Mouse (Mus musculus) CH12.LX (cell line): ENCODE results near the gene Trim41. TPM values are rescaled to one million over a fixed set of nuclear protein-coding genes. Genes with fewer than 3 reads are reported as not detected.

Experiments
- DNase-seq: peaks from one replicate; pipeline ENCODE4 v3.0.0-alpha.2; 2013; ENCODE audit errors: extremely low read depth
- H3K27ac ChIP-seq: 2 replicates; pipeline ENCODE4 v1.5.1; 2012; ENCODE audit warnings: low read depth, mild to moderate bottlenecking, control low read depth, moderate library complexity; ENCODE audit not compliant: insufficient read depth
- H3K27me3 ChIP-seq: replicated peaks from 2 replicates; pipeline ENCODE3; 2012; ENCODE audit warnings: inconsistent platforms
- H3K36me3 ChIP-seq, 2 experiments: replicated peaks in 1 of 2; 2 replicates each; pipeline versions ENCODE3 to v1.6.1; 2012; ENCODE audit warnings: inconsistent platforms in 1 of 2, low read length in 1 of 2, mild to moderate bottlenecking in 1 of 2, mixed read lengths in 1 of 2, moderate library complexity in 1 of 2; ENCODE audit not compliant: control insufficient read depth in 1 of 2, insufficient read depth in 1 of 2
- H3K4me1 ChIP-seq, 2 experiments: 2 replicates each; pipeline ENCODE4 v1.6.1; 2012; ENCODE audit warnings: inconsistent platforms in 1 of 2, moderate library complexity in 1 of 2; ENCODE audit not compliant: insufficient read depth in 2 of 2, control insufficient read depth in 1 of 2
- H3K4me2 ChIP-seq: 2 replicates; pipeline ENCODE4 v1.6.1; 2012; ENCODE audit warnings: low read depth, mild to moderate bottlenecking, control low read depth; ENCODE audit not compliant: poor library complexity, insufficient read depth, severe bottlenecking
- H3K4me3 ChIP-seq, 3 experiments: fragments of 150-350 bp in 1 of 3; sonication (generic) in 1 of 3; replicated peaks in 1 of 3; 2 replicates each; pipeline versions ENCODE3 to v1.5.1; 2011 to 2012; ENCODE audit warnings: low read depth in 2 of 3, low read length in 2 of 3, mild to moderate bottlenecking in 2 of 3, moderate library complexity in 2 of 3, control low read depth in 1 of 3, improper control_type of control experiment in 1 of 3, inconsistent platforms in 1 of 3, mixed read lengths in 1 of 3; ENCODE audit not compliant: poor library complexity in 1 of 3
- H3K79me2 ChIP-seq: replicated peaks from 2 replicates; pipeline ENCODE4 v1.6.1; 2012; ENCODE audit warnings: mild to moderate bottlenecking, moderate library complexity; ENCODE audit not compliant: control insufficient read depth, poor library complexity, insufficient read depth, severe bottlenecking; ENCODE audit errors: extremely low read depth
- H3K9ac ChIP-seq: 2 replicates; pipeline ENCODE4 v1.6.1; 2012; ENCODE audit warnings: low read depth, mild to moderate bottlenecking, control low read depth, moderate library complexity; ENCODE audit not compliant: insufficient read depth
- H3K9me3 ChIP-seq: replicated peaks from 2 replicates; pipeline ENCODE3; 2012; ENCODE audit warnings: low read length, inconsistent platforms, mixed read lengths
- BHLHE40 ChIP-seq: IDR thresholded peaks from 2 replicates; pipeline ENCODE4 v1.6.1; 2011; ENCODE audit warnings: mild to moderate bottlenecking, low read depth, low read length, improper control_type of control experiment
- CHD1 ChIP-seq: IDR thresholded peaks from 2 replicates; pipeline ENCODE4 v1.6.1; 2012; ENCODE audit warnings: low read depth, low read length, improper control_type of control experiment, inconsistent platforms
- CHD2 ChIP-seq: IDR thresholded peaks from 2 replicates; pipeline ENCODE4 v1.6.1; 2011; ENCODE audit warnings: low read length, improper control_type of control experiment
- CTCF ChIP-seq, 2 experiments: IDR thresholded peaks in 1 of 2; conservative IDR thresholded peaks in 1 of 2; 2 replicates each; pipeline ENCODE4 v1.5.1; 2011 to 2012; ENCODE audit warnings: low read depth in 2 of 2, low read length in 2 of 2, improper control_type of control experiment in 1 of 2, inconsistent platforms in 1 of 2, mild to moderate bottlenecking in 1 of 2, moderate library complexity in 1 of 2
- E2F4 ChIP-seq: IDR thresholded peaks from 2 replicates; pipeline ENCODE4 v1.6.1; 2011; ENCODE audit warnings: low read depth, low read length, improper control_type of control experiment; ENCODE audit not compliant: insufficient replicate concordance
- ELF1 ChIP-seq: IDR thresholded peaks from 2 replicates; pipeline ENCODE4 v1.6.1; 2014; ENCODE audit warnings: low read depth, mild to moderate bottlenecking, inconsistent platforms, low read length, improper control_type of control experiment
- EP300 ChIP-seq: IDR thresholded peaks from 2 replicates; pipeline ENCODE4 v1.6.1; 2011; ENCODE audit warnings: low read length, improper control_type of control experiment
- ETS1 ChIP-seq: conservative IDR thresholded peaks from 2 replicates; pipeline ENCODE4 v1.6.1; 2012; ENCODE audit warnings: low read depth, mild to moderate bottlenecking, inconsistent platforms, low read length, improper control_type of control experiment, moderate library complexity
- GABPA ChIP-seq: IDR thresholded peaks from 2 replicates; pipeline ENCODE4 v1.6.1; 2012; ENCODE audit warnings: low read depth, low read length, improper control_type of control experiment, inconsistent platforms; ENCODE audit not compliant: insufficient replicate concordance
- HCFC1 ChIP-seq: IDR thresholded peaks from 2 replicates; pipeline ENCODE4 v1.6.1; 2012; ENCODE audit warnings: low read depth, mild to moderate bottlenecking, inconsistent platforms, low read length, improper control_type of control experiment
- IRF4 ChIP-seq: IDR thresholded peaks from 2 replicates; pipeline ENCODE4 v1.6.1; 2014; ENCODE audit warnings: low read depth, mild to moderate bottlenecking, inconsistent platforms, low read length, improper control_type of control experiment
- JUN ChIP-seq: IDR thresholded peaks from 2 replicates; pipeline ENCODE4 v1.6.1; 2011; ENCODE audit warnings: low read depth, mild to moderate bottlenecking, low read length, improper control_type of control experiment, moderate library complexity; ENCODE audit not compliant: insufficient read depth
- JUND ChIP-seq: conservative IDR thresholded peaks from 2 replicates; pipeline ENCODE4 v1.6.1; 2011; ENCODE audit warnings: low read depth, low read length, improper control_type of control experiment
- KAT2A ChIP-seq: IDR thresholded peaks from 2 replicates; pipeline ENCODE4 v1.6.1; 2012; ENCODE audit warnings: low read length, improper control_type of control experiment, inconsistent platforms; ENCODE audit not compliant: insufficient replicate concordance
- MAFK ChIP-seq: IDR thresholded peaks from 2 replicates; pipeline ENCODE4 v1.6.1; 2011; ENCODE audit warnings: low read length, improper control_type of control experiment; ENCODE audit not compliant: insufficient replicate concordance
- MAX ChIP-seq: IDR thresholded peaks from 2 replicates; pipeline ENCODE4 v1.6.1; 2011; ENCODE audit warnings: low read length, improper control_type of control experiment
- MAZ ChIP-seq: IDR thresholded peaks from 2 replicates; pipeline ENCODE4 v1.6.1; 2012; ENCODE audit warnings: low read depth, mild to moderate bottlenecking, inconsistent platforms, low read length, improper control_type of control experiment, moderate library complexity
- MEF2A ChIP-seq: IDR thresholded peaks from 2 replicates; pipeline ENCODE4 v1.6.1; 2014; ENCODE audit warnings: low read depth, mild to moderate bottlenecking, inconsistent platforms, low read length, improper control_type of control experiment, borderline replicate concordance
- MXI1 ChIP-seq: IDR thresholded peaks from 2 replicates; pipeline ENCODE4 v1.6.1; 2011; ENCODE audit warnings: mild to moderate bottlenecking, low read depth, low read length, improper control_type of control experiment
- NELFE ChIP-seq: IDR thresholded peaks from 2 replicates; pipeline ENCODE4 v1.6.1; 2011; ENCODE audit warnings: low read depth, low read length, improper control_type of control experiment
- NRF1 ChIP-seq: IDR thresholded peaks from 2 replicates; pipeline ENCODE4 v1.6.1; 2014; ENCODE audit warnings: low read depth, mild to moderate bottlenecking, inconsistent platforms, low read length, improper control_type of control experiment, moderate library complexity
- PAX5 ChIP-seq: IDR thresholded peaks from 2 replicates; pipeline ENCODE4 v1.6.1; 2012; ENCODE audit warnings: low read length, inconsistent platforms, mixed read lengths
- POLR2A ChIP-seq: IDR thresholded peaks from 2 replicates; pipeline ENCODE4 v1.6.1; 2011; ENCODE audit warnings: low read depth, mild to moderate bottlenecking, improper control_type of control experiment, low read length
- POLR2AphosphoS2 ChIP-seq: IDR thresholded peaks from 2 replicates; pipeline ENCODE4 v1.6.1; 2011; ENCODE audit warnings: low read depth, low read length, improper control_type of control experiment
- RCOR1 ChIP-seq: conservative IDR thresholded peaks from 2 replicates; pipeline ENCODE4 v1.6.1; 2012; ENCODE audit warnings: low read depth, mild to moderate bottlenecking, inconsistent platforms, low read length, improper control_type of control experiment
- SIN3A ChIP-seq: IDR thresholded peaks from 2 replicates; pipeline ENCODE4 v1.6.1; 2012; ENCODE audit warnings: low read length, improper control_type of control experiment, inconsistent platforms
- SMC3 ChIP-seq: IDR thresholded peaks from 2 replicates; pipeline ENCODE4 v1.6.1; 2011; ENCODE audit warnings: low read depth, low read length, improper control_type of control experiment
- TBP ChIP-seq: conservative IDR thresholded peaks from 2 replicates; pipeline ENCODE4 v1.6.1; 2011; ENCODE audit warnings: low read depth, low read length, improper control_type of control experiment
- TCF12 ChIP-seq: IDR thresholded peaks from 2 replicates; pipeline ENCODE4 v1.6.1; 2014; ENCODE audit warnings: low read depth, mild to moderate bottlenecking, inconsistent platforms, low read length, improper control_type of control experiment
- UBTF ChIP-seq: IDR thresholded peaks from 2 replicates; pipeline ENCODE4 v1.6.1; 2012; ENCODE audit warnings: low read depth, mild to moderate bottlenecking, inconsistent platforms, low read length, improper control_type of control experiment, moderate library complexity
- USF1 ChIP-seq: IDR thresholded peaks from 2 replicates; pipeline ENCODE4 v1.6.1; 2014; ENCODE audit warnings: low read depth, mild to moderate bottlenecking, inconsistent platforms, low read length, improper control_type of control experiment
- USF2 ChIP-seq: conservative IDR thresholded peaks from 2 replicates; pipeline ENCODE4 v1.6.1; 2011; ENCODE audit warnings: low read depth, low read length, improper control_type of control experiment
- ZC3H11A ChIP-seq: IDR thresholded peaks from 2 replicates; pipeline ENCODE4 v1.6.1; 2012; ENCODE audit warnings: low read depth, mild to moderate bottlenecking, inconsistent platforms, low read length, improper control_type of control experiment
- ZKSCAN1 ChIP-seq: IDR thresholded peaks from 2 replicates; pipeline ENCODE4 v1.6.1; 2012; ENCODE audit warnings: low read depth, inconsistent platforms, low read length, improper control_type of control experiment, borderline replicate concordance
- ZMIZ1 ChIP-seq: IDR thresholded peaks from 2 replicates; pipeline ENCODE4 v1.6.1; 2012; ENCODE audit warnings: low read depth, mild to moderate bottlenecking, inconsistent platforms, low read length, improper control_type of control experiment
- ZNF384 ChIP-seq: IDR thresholded peaks from 2 replicates; pipeline ENCODE4 v1.6.1; 2012; ENCODE audit warnings: low read depth, low read length, improper control_type of control experiment, inconsistent platforms
- dilution Hi-C: fragments of 300-500 bp; cut with MboI; formaldehyde crosslinking; loops from 2 replicates; pipeline ENCODE4 v1.14.3; 2020; ENCODE audit warnings: low sequenced_read_pairs; ENCODE audit not compliant: extremely low pct_unique_long_range_greater_than_20kb, extremely low pct_ligation_motif_present
- in situ Hi-C: fragments of 300-500 bp; cut with MboI; formaldehyde crosslinking; loops from 3 replicates; pipeline ENCODE4 v1.14.3; 2019; ENCODE audit warnings: low sequenced_read_pairs, low pct_ligation_motif_present, low pct_unique_long_range_greater_than_20kb, mixed read lengths
- polyA plus RNA-seq: library from polyadenylated mRNA; unstranded; fragments of >175 nt; gene quantifications from 2 replicates; pipeline ENCODE4 v1.2.1, GENCODE M21; 2012; ENCODE audit warnings: low read depth; ENCODE audit not compliant: insufficient read length
- total RNA-seq, 2 experiments: library from RNA; depleted of rRNA; stranded (reverse); fragments of 300-350 nt in 1 of 2; fragments of >200 nt in 1 of 2; gene quantifications; 2 replicates each; pipeline ENCODE4 v1.2.3; 2012 to 2014

Gene Trim41
- total and polyA plus RNA-seq, 3 experiments, result 18.8 to 51.6 (median 36.0) TPM

GRCm38 (mm10) chr11:48862784-48863319 lies 45.7 kb upstream of the Trim41 start (continued):
- TF ChIP-seq KAT2A (no peak), MAFK (no peak), ELF1 (peak; percentile 54), MXI1 (no peak), MAX (no peak), MAZ (no peak), ZNF384 (peak; percentile 61; the same call in 1 of the 2 replicates), PAX5 (no peak), E2F4 (no peak)
- TF ChIP-seq, all 38 proteins: peak for 6

GRCm38 (mm10) chr11:48859014-48859413 lies 41.9 kb upstream of the Trim41 start:
- H3K4me2 ChIP-seq, result peak overlapping the region; percentile 76
- peaks cover 3% of the 10 kb centered on the region for H3K9me3 ChIP-seq
- no peak overlapping the region for H3K27ac ChIP-seq
- peaks cover 0 to 9% of the 10 kb centered on the region in 2 experiments for H3K36me3 ChIP-seq
- H3K27me3 ChIP-seq, result peaks cover 2% of the 10 kb centered on the region
- peak overlapping the region; percentile 59 for H3K9ac ChIP-seq
- DNase-seq, result peak; percentile 89
- H3K4me1 ChIP-seq, result peaks cover 0 to 22% of the 10 kb centered on the region in 2 experiments; a peak in 2 of 4 replicates
- in situ Hi-C loops, result loop anchor here (5.0 to 25.0 kb wide), 3 partner anchors 72 to 553 kb away; partner anchors contain the start of gene Olfr1389
- no peaks in the 10 kb centered on the region for H3K79me2 ChIP-seq
- peak overlapping the region; percentile 58 to 66 (median 66) for H3K4me3 ChIP-seq
- dilution Hi-C loops, result no loop called here
- peak; percentile 89 for TF ChIP-seq ZC3H11A
- no peak for TF ChIP-seq JUN
- no peak for TF ChIP-seq PAX5
- TF ChIP-seq E2F4, result 0 out of 2 replicates have a peak, but pooled peaks have one; percentile 21
- peak; percentile 90 for TF ChIP-seq SMC3
- no peak for TF ChIP-seq CHD1
- no peak for TF ChIP-seq GABPA
- TF ChIP-seq TCF12, result peak; percentile 15; the same call in 1 of the 2 replicates
- TF ChIP-seq MAFK, result no peak
- peak; percentile 69 to 99 for TF ChIP-seq CTCF (conservative IDR thresholded peaks at IDR 0.05 in 1 of 2, IDR thresholded peaks at IDR 0.05 in 1 of 2; ENCODE audit: low read depth in 2 of 2, low read length in 2 of 2)
- no peak for TF ChIP-seq NRF1
- no peak for TF ChIP-seq USF2
- peak; percentile 46; the same call in 1 of the 2 replicates for TF ChIP-seq MXI1
- 0 out of 2 replicates have a peak, but pooled peaks have one; percentile 15 for TF ChIP-seq MAX
- no peak for TF ChIP-seq UBTF
- TF ChIP-seq CHD2, result no peak
- TF ChIP-seq SIN3A, result peak; percentile 83; the same call in 1 of the 2 replicates
- no peak for TF ChIP-seq ETS1
- peak; percentile 61 for TF ChIP-seq JUND
- no peak for TF ChIP-seq USF1
- no peak for TF ChIP-seq RCOR1
- peak; percentile 39; the same call in 1 of the 2 replicates for TF ChIP-seq NELFE
- TF ChIP-seq EP300, result no peak
- TF ChIP-seq ZKSCAN1, result no peak
- TF ChIP-seq MAZ, result no peak
- TF ChIP-seq MEF2A, result no peak
- TF ChIP-seq BHLHE40, result no peak
- 0 out of 2 replicates have a peak, but pooled peaks have one; percentile 26 for TF ChIP-seq ELF1
- TF ChIP-seq POLR2AphosphoS2, result no peak
- TF ChIP-seq IRF4, result peak; percentile 40; the same call in 1 of the 2 replicates
- no peak for TF ChIP-seq POLR2A
- TF ChIP-seq ZMIZ1, result no peak
- TF ChIP-seq HCFC1, result no peak
- no peak for TF ChIP-seq TBP
- TF ChIP-seq ZNF384, result peak; percentile 72
